Mouse (Mus musculus) embryonic facial prominence, embryonic 15.5 days (tissue): ENCODE data around the gene Tmem120a. TPM values are rescaled to one million over a fixed set of nuclear protein-coding genes. Genes with fewer than 3 reads are reported as not detected.

ENCODE experiments used
- ATAC-seq: fragments of 200-750 bp; cut with Nextera tagmentation; 2 replicates; pipeline ENCODE4 v1.8.0; 2017; ENCODE audit warnings: low read depth, moderate TSS enrichment; ENCODE audit not compliant: insufficient number of reproducible peaks, low FRiP score, low TSS enrichment
- H3K27ac ChIP-seq: fragments of 300-500 bp; sonication (generic); replicated peaks from 2 replicates; pipeline ENCODE4 v1.5.1; 2015; ENCODE audit warnings: mild to moderate bottlenecking, inconsistent platforms
- H3K27me3 ChIP-seq: fragments of 300-500 bp; sonication (generic); 2 replicates; pipeline ENCODE4 v1.6.1; 2015; ENCODE audit warnings: inconsistent platforms
- H3K36me3 ChIP-seq: fragments of 300-500 bp; sonication (generic); 2 replicates; pipeline ENCODE4 v1.6.1; 2015; ENCODE audit warnings: mild to moderate bottlenecking, inconsistent platforms
- H3K4me1 ChIP-seq: fragments of 300-500 bp; sonication (generic); 2 replicates; pipeline ENCODE4 v1.6.1; 2015; ENCODE audit warnings: inconsistent platforms
- H3K4me2 ChIP-seq: fragments of 300-500 bp; sonication (generic); replicated peaks from 2 replicates; pipeline ENCODE4 v1.6.1; 2015; ENCODE audit warnings: mild to moderate bottlenecking, inconsistent platforms
- H3K4me3 ChIP-seq: fragments of 300-500 bp; sonication (generic); replicated peaks from 2 replicates; pipeline ENCODE4 v1.5.1; 2015; ENCODE audit warnings: mild to moderate bottlenecking, inconsistent platforms
- H3K9ac ChIP-seq: fragments of 300-500 bp; sonication (generic); 2 replicates; pipeline ENCODE4 v1.6.1; 2015; ENCODE audit warnings: inconsistent platforms
- H3K9me3 ChIP-seq: fragments of 300-500 bp; sonication (generic); replicated peaks from 2 replicates; pipeline ENCODE4 v1.6.1; 2016; ENCODE audit warnings: inconsistent platforms
- WGBS: fragments of 180-500 bp; shearing (Covaris S2); methylation state at CpG from one replicate; pipeline ENCODE4 v1.1.7; 2015; 5-methylcytosine and 5-hydroxymethylcytosine counted together
- polyA plus RNA-seq: library from polyadenylated mRNA; unstranded; fragments of >200 nt; fragmentation: Nextera tagmentation; extraction: Ambion mirVana; gene quantifications from 2 replicates; pipeline ENCODE4 v1.2.1, GENCODE M21; 2015

Tmem120a gene
- polyA plus RNA-seq, 1 experiment from 2014 or later: 42.7 TPM

GRCm38 (mm10) chr5:135722121-135722520, 22.1 kb downstream of the Tmem120a start:
- WGBS: 52% methylated on average over 11 of the region's 11 CpGs
- H3K36me3 ChIP-seq: peaks cover 10% of the 10 kb centered on the region
- H3K9ac ChIP-seq: no peak overlapping the region
- H3K4me2 ChIP-seq: no peak overlapping the region
- no peaks in the 10 kb centered on the region for H3K27me3 ChIP-seq
- no peak overlapping the region for H3K4me3 ChIP-seq
- no peak for ATAC-seq
- no peaks in the 10 kb centered on the region for H3K9me3 ChIP-seq
- H3K4me1 ChIP-seq: peaks cover 47% of the 10 kb centered on the region
- 0 out of 2 replicates have a peak overlapping the region, but pooled peaks have one; percentile 17 for H3K27ac ChIP-seq

- Histone ChIP-seq H3K4me2 (no peak overlapping the region), H3K4me3 (no peak overlapping the region), H3K27ac (no peak overlapping the region), H3K9ac (no peak overlapping the region), H3K4me1 (peaks cover 39% of the 10 kb centered on the region), H3K27me3 (no peaks in the 10 kb centered on the region), H3K9me3 (no peaks in the 10 kb centered on the region), H3K36me3 (peaks cover 20% of the 10 kb centered on the region)
- no peak for ATAC-seq
- WGBS: 93% methylated on average over 8 of the region's 8 CpGs
Measured at GRCm38 (mm10) chr5:135721076-135721475, 23.2 kb downstream of the Tmem120a start.

GRCm38 (mm10) chr5:135720121-135720520, 24.1 kb downstream of the Tmem120a start:
- H3K4me1 ChIP-seq: peaks cover 29% of the 10 kb centered on the region
- H3K4me2 ChIP-seq: no peak overlapping the region
- no peaks in the 10 kb centered on the region for H3K27me3 ChIP-seq
- no peak for ATAC-seq
- H3K9ac ChIP-seq: no peak overlapping the region
- no peaks in the 10 kb centered on the region for H3K9me3 ChIP-seq
- H3K27ac ChIP-seq: no peak overlapping the region
- 65% methylated on average over 3 of the region's 3 CpGs for WGBS
- no peak overlapping the region for H3K4me3 ChIP-seq
- peaks cover 22% of the 10 kb centered on the region for H3K36me3 ChIP-seq

DNA sequence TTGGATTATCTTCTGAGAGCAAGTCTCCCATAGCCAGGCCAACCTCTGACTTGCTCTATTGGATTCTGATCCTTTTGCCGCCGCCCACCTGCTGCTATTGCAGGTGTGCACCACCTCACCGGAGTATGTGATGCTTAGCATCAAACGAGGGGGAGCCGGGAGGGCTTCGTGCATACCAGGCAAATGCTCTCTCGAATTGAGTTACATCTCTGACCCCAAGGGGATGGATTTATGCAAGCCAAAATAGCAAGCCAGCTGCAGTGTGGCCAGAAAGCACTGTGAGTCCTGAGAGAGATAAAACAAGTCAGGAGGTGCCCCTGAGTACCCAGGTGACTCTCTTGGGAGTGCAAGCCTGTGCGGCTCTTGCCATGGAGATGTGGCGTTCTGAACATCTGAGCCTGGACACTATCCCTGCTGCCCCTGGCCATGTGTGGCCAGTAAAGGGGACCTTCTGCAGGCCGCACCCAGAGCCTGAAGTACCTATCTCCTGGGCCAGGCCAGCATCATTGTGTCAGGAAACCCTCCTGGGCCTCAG, 24.6 kb downstream of the Tmem120a start:
- Histone ChIP-seq H3K27me3 (no peaks in the 10 kb centered on the region), H3K9me3 (no peaks in the 10 kb centered on the region), H3K27ac (no peak overlapping the region), H3K9ac (no peak overlapping the region), H3K4me2 (no peak overlapping the region), H3K36me3 (peaks cover 22% of the 10 kb centered on the region), H3K4me3 (no peak overlapping the region), H3K4me1 (peaks cover 24% of the 10 kb centered on the region)
- no peak for ATAC-seq
- WGBS: 66% methylated on average over 10 of the region's 10 CpGs

DNA sequence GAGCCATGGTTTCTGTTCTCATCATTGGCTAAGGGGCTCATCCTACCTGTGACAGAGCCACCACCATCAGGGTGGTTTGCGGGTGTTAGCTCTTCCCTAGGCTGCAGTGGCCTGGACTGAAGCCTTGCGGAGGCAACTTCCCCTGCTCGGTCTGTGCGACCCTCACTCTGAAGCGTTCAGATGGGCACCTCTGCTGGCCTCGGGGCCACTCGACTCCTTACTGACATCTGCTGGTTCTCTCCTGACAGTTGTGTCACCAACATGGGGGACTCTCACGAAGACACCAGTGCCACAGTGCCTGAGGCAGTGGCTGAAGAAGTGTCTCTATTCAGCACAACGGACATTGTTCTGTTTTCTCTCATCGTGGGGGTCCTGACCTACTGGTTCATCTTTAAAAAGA, 28.6 kb downstream of the Tmem120a start:
- H3K4me1 ChIP-seq: peaks cover 17% of the 10 kb centered on the region; the same call in 1 of the 2 replicates
- no peaks in the 10 kb centered on the region for H3K9me3 ChIP-seq
- 51% methylated on average over 10 of the region's 10 CpGs for WGBS
- peaks cover 22% of the 10 kb centered on the region for H3K36me3 ChIP-seq
- ATAC-seq: no peak
- H3K4me2 ChIP-seq: no peak overlapping the region
- H3K4me3 ChIP-seq: no peak overlapping the region
- H3K27ac ChIP-seq: no peak overlapping the region
- no peak overlapping the region for H3K9ac ChIP-seq
- no peaks in the 10 kb centered on the region for H3K27me3 ChIP-seq

- H3K27me3 ChIP-seq: no peaks in the 10 kb centered on the region
- no peak overlapping the region for H3K4me3 ChIP-seq
- H3K9ac ChIP-seq: no peak overlapping the region
- no peaks in the 10 kb centered on the region for H3K9me3 ChIP-seq
- 74% methylated on average over 16 of the region's 16 CpGs for WGBS
- H3K27ac ChIP-seq: no peak overlapping the region
- ATAC-seq: no peak; the same call in 1 of the 2 replicates
- peaks cover 26% of the 10 kb centered on the region for H3K36me3 ChIP-seq
- no peak overlapping the region for H3K4me2 ChIP-seq
- H3K4me1 ChIP-seq: 0 out of 2 replicates have a peak, but pooled peaks cover 10% of the 10 kb centered on the region
Measured at GRCm38 (mm10) chr5:135713441-135714218, 30.6 kb downstream of the Tmem120a start.

- H3K9ac ChIP-seq: no peak overlapping the region
- WGBS: 73% methylated on average over 4 of the region's 4 CpGs
- no peaks in the 10 kb centered on the region for H3K9me3 ChIP-seq
- H3K27me3 ChIP-seq: no peaks in the 10 kb centered on the region
- H3K36me3 ChIP-seq: peaks cover 28% of the 10 kb centered on the region
- no peak overlapping the region for H3K4me2 ChIP-seq
- no peak overlapping the region for H3K4me3 ChIP-seq
- 0 out of 2 replicates have a peak, but pooled peaks cover 10% of the 10 kb centered on the region for H3K4me1 ChIP-seq
- no peak overlapping the region for H3K27ac ChIP-seq
- ATAC-seq: no peak
Measured at GRCm38 (mm10) chr5:135712803-135713202, 31.4 kb downstream of the Tmem120a start.

- Histone ChIP-seq H3K4me1 (0 out of 2 replicates have a peak, but pooled peaks cover 10% of the 10 kb centered on the region), H3K9me3 (no peaks in the 10 kb centered on the region), H3K9ac (no peak overlapping the region), H3K27me3 (no peaks in the 10 kb centered on the region), H3K27ac (no peak overlapping the region), H3K36me3 (peaks cover 26% of the 10 kb centered on the region), H3K4me2 (no peak overlapping the region), H3K4me3 (no peak overlapping the region)
- ATAC-seq: no peak
- 89% methylated on average over 13 of the region's 13 CpGs for WGBS
Measured at GRCm38 (mm10) chr5:135711582-135712355, 32.5 kb downstream of the Tmem120a start.

GRCm38 (mm10) chr5:135710599-135711214, 33.5 kb downstream of the Tmem120a start:
- Histone ChIP-seq H3K4me3 (no peak overlapping the region), H3K9ac (no peak overlapping the region), H3K9me3 (no peaks in the 10 kb centered on the region), H3K4me1 (0 out of 2 replicates have a peak, but pooled peaks cover 10% of the 10 kb centered on the region), H3K4me2 (no peak overlapping the region), H3K27me3 (no peaks in the 10 kb centered on the region), H3K27ac (no peak overlapping the region; the same call in 1 of the 2 replicates), H3K36me3 (peaks cover 19% of the 10 kb centered on the region)
- 76% methylated on average over 7 of the region's 7 CpGs for WGBS
- ATAC-seq: no peak

- Histone ChIP-seq H3K9ac (no peak overlapping the region), H3K36me3 (peaks cover 19% of the 10 kb centered on the region), H3K27ac (no peak overlapping the region), H3K4me2 (no peak overlapping the region), H3K4me1 (0 out of 2 replicates have a peak, but pooled peaks cover 10% of the 10 kb centered on the region), H3K27me3 (no peaks in the 10 kb centered on the region), H3K9me3 (no peaks in the 10 kb centered on the region), H3K4me3 (no peak overlapping the region)
- WGBS: 92% methylated on average over 5 of the region's 5 CpGs
- ATAC-seq: no peak
Measured at GRCm38 (mm10) chr5:135709716-135710115, 34.5 kb downstream of the Tmem120a start.

GRCm38 (mm10) chr5:135707855-135708254, 36.4 kb downstream of the Tmem120a start:
- ATAC-seq: no peak
- 36% methylated on average over 1 of the region's 1 CpGs for WGBS

More at GRCm38 (mm10) chr5:135707855-135708254, 36.4 kb downstream of the Tmem120a start:
- Histone ChIP-seq H3K9me3 (no peaks in the 10 kb centered on the region), H3K27me3 (no peaks in the 10 kb centered on the region), H3K9ac (no peak overlapping the region), H3K27ac (no peak overlapping the region), H3K36me3 (peaks cover 19% of the 10 kb centered on the region), H3K4me2 (no peak overlapping the region), H3K4me1 (0 out of 2 replicates have a peak, but pooled peaks cover 2% of the 10 kb centered on the region), H3K4me3 (no peak overlapping the region)
